Mouse (Mus musculus): ENCODE measurements around the gene Cdkn3.
A peak's percentile ranks its signal among the peaks of the same experiment; 100 is the strongest.

Cdkn3 gene

GRCm38 (mm10) chr14:46760355-46761029 lies at the start of gene Cdkn3:
Cdkn3 (plus strand) TSS chr14:46760541.
- peak; percentile 96 for DNase-seq

- no peak for DNase-seq
These were observed 41.8 kb upstream of the Cdkn3 start for GRCm38 (mm10) chr14:46718483-46718922.

GRCm38 (mm10) chr14:46722031-46722430 lies 38.3 kb upstream of the Cdkn3 start:
- peak; percentile 9 to 51 for DNase-seq

- peak in 1 of 2 experiments; percentile 22 for DNase-seq
These were observed 36.5 kb upstream of the Cdkn3 start for GRCm38 (mm10) chr14:46723828-46724227.

- DNase-seq = peak; percentile 78 to 80
These were observed 35.4 kb upstream of the Cdkn3 start for GRCm38 (mm10) chr14:46724941-46725340.

GRCm38 (mm10) chr14:46725743-46726142 lies 34.6 kb upstream of the Cdkn3 start:
- no peak for DNase-seq

- DNase-seq = no peak
These were observed 26.1 kb upstream of the Cdkn3 start for GRCm38 (mm10) chr14:46734262-46734661.

- peak; percentile 27 to 55 for DNase-seq
These were observed 25.4 kb upstream of the Cdkn3 start for GRCm38 (mm10) chr14:46734761-46735455.

- DNase-seq = no peak
These were observed 24.0 kb upstream of the Cdkn3 start for GRCm38 (mm10) chr14:46736366-46736765.

GRCm38 (mm10) chr14:46737346-46737745 lies 23.0 kb upstream of the Cdkn3 start:
- DNase-seq = peak in 1 of 2 experiments; percentile 32

- no peak for DNase-seq
These were observed 17.7 kb upstream of the Cdkn3 start for GRCm38 (mm10) chr14:46742674-46743073.

- no peak for DNase-seq
These were observed 14.9 kb upstream of the Cdkn3 start for GRCm38 (mm10) chr14:46745413-46745812.

- peak; percentile 24 to 54 for DNase-seq
These were observed 6.0 kb upstream of the Cdkn3 start for GRCm38 (mm10) chr14:46754371-46754770.

- no peak for DNase-seq
These were observed 4.5 kb upstream of the Cdkn3 start for GRCm38 (mm10) chr14:46755851-46756250.

GRCm38 (mm10) chr14:46757736-46758135 lies 2.6 kb upstream of the Cdkn3 start:
- no peak for DNase-seq

GRCm38 (mm10) chr14:46759970-46760354 lies 379 bp upstream of the Cdkn3 start:
- no peak for DNase-seq

GRCm38 (mm10) chr14:46761186-46761585 lies 845 bp downstream of the Cdkn3 start:
- no peak for DNase-seq

- DNase-seq = no peak
These were observed 6.8 kb downstream of the Cdkn3 start for GRCm38 (mm10) chr14:46767116-46767515.

GRCm38 (mm10) chr14:46770036-46770435 lies 9.7 kb downstream of the Cdkn3 start:
- DNase-seq = no peak

- no peak for DNase-seq
These were observed 18.4 kb downstream of the Cdkn3 start for GRCm38 (mm10) chr14:46778756-46779155.

GRCm38 (mm10) chr14:46779217-46779616 lies 18.9 kb downstream of the Cdkn3 start:
- DNase-seq = no peak

GRCm38 (mm10) chr14:46781086-46781485 lies 20.7 kb downstream of the Cdkn3 start:
- DNase-seq = no peak

- no peak for DNase-seq
These were observed 22.0 kb downstream of the Cdkn3 start for GRCm38 (mm10) chr14:46782187-46782828.
